Mouse (Mus musculus): ENCODE measurements at regions not wholly inside any gene's neighbourhood (a gene's known extent, or its start where the extent isn't known, plus 50 kb on each side); places are given as distances from the start of the nearest gene placed in this dataset.

GRCm38 (mm10) chr3:39062415-39062814, 175.7 kb downstream of the Fat4 start:
- Histone ChIP-seq H3K27ac (ENCODE audit: insufficient read depth, low read depth) (no peak overlapping the region), H3K27me3 (replicated peaks) (no peaks in the 10 kb centered on the region), H3K9ac (ENCODE audit: insufficient read depth, low read depth) (no peak overlapping the region), H3K4me1 (ENCODE audit: control insufficient read depth in 1 of 2, insufficient read depth in 2 of 2) (no peaks in the 10 kb centered on the region), H3K36me3 (replicated peaks in 1 of 2; ENCODE audit: control insufficient read depth in 1 of 2, insufficient read depth in 1 of 2, low read length in 1 of 2) (no peaks in the 10 kb centered on the region), H3K4me2 (ENCODE audit: insufficient read depth, low read depth, poor library complexity, severe bottlenecking) (no peak overlapping the region), H3K9me3 (replicated peaks; ENCODE audit: low read length) (no peaks in the 10 kb centered on the region), H3K4me3 (replicated peaks in 1 of 3; ENCODE audit: low read depth in 2 of 3, low read length in 2 of 3, poor library complexity in 1 of 3) (no peak overlapping the region), H3K79me2 (replicated peaks; ENCODE audit: control insufficient read depth, extremely low read depth, insufficient read depth, poor library complexity, severe bottlenecking) (no peaks in the 10 kb centered on the region)
- in situ Hi-C loops (cut with MboI; ENCODE audit: low pct_ligation_motif_present, low pct_unique_long_range_greater_than_20kb, low sequenced_read_pairs) (no loop called here), dilution Hi-C loops (cut with MboI; ENCODE audit: extremely low pct_ligation_motif_present, extremely low pct_unique_long_range_greater_than_20kb, low sequenced_read_pairs) (no loop called here)
- DNase-seq (ENCODE audit: extremely low read depth), result no peak
- TF ChIP-seq SMC3 (IDR thresholded peaks at IDR 0.05; ENCODE audit: low read depth, low read length), result no peak
- no peak for TF ChIP-seq TBP (conservative IDR thresholded peaks at IDR 0.05; ENCODE audit: low read depth, low read length)
- no peak for TF ChIP-seq IRF4 (IDR thresholded peaks at IDR 0.05; ENCODE audit: low read depth, low read length)
- no peak for TF ChIP-seq KAT2A (IDR thresholded peaks at IDR 0.05; ENCODE audit: insufficient replicate concordance, low read length)
- no peak for TF ChIP-seq MAX (IDR thresholded peaks at IDR 0.05; ENCODE audit: low read length)
- TF ChIP-seq POLR2A (IDR thresholded peaks at IDR 0.05; ENCODE audit: low read depth, low read length), result no peak
- TF ChIP-seq ZMIZ1 (IDR thresholded peaks at IDR 0.05; ENCODE audit: low read depth, low read length), result no peak
- no peak for TF ChIP-seq NRF1 (IDR thresholded peaks at IDR 0.05; ENCODE audit: low read depth, low read length)
- no peak for TF ChIP-seq USF1 (IDR thresholded peaks at IDR 0.05; ENCODE audit: low read depth, low read length)
- no peak for TF ChIP-seq NELFE (IDR thresholded peaks at IDR 0.05; ENCODE audit: low read depth, low read length)
- TF ChIP-seq RCOR1 (conservative IDR thresholded peaks at IDR 0.05; ENCODE audit: low read depth, low read length), result no peak
- TF ChIP-seq MAFK (IDR thresholded peaks at IDR 0.05; ENCODE audit: insufficient replicate concordance, low read length), result no peak

DNA sequence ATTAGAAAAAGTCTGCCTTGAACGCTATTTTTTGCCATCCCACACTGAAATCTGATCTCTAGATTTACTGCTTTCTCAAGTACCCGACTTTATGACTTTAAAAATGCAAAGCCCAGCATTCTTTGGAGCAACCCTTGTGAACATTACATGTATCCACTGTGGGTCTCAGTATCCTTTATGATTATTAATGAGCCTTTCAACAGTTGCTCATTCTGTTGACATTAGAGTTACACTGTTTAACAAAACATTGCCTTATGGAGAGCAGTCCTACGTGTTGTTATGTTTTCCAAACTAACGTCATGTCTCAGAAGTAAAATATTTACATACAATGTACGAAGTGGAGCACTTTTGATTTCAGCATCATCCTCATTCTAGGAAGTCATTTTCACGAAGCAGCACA, 178.7 kb downstream of the Fat4 start:
- no peaks in the 10 kb centered on the region for H3K4me1 ChIP-seq (ENCODE audit: control insufficient read depth in 1 of 2, insufficient read depth in 2 of 2)
- H3K4me2 ChIP-seq (ENCODE audit: insufficient read depth, low read depth, poor library complexity, severe bottlenecking), result no peak overlapping the region
- in situ Hi-C loops (cut with MboI; ENCODE audit: low pct_ligation_motif_present, low pct_unique_long_range_greater_than_20kb, low sequenced_read_pairs), result no loop called here
- no peaks in the 10 kb centered on the region for H3K27me3 ChIP-seq (replicated peaks)
- H3K79me2 ChIP-seq (replicated peaks; ENCODE audit: control insufficient read depth, extremely low read depth, insufficient read depth, poor library complexity, severe bottlenecking), result no peaks in the 10 kb centered on the region
- H3K9me3 ChIP-seq (replicated peaks; ENCODE audit: low read length), result no peaks in the 10 kb centered on the region
- TF ChIP-seq POLR2AphosphoS2 (IDR thresholded peaks at IDR 0.05; ENCODE audit: low read depth, low read length), result no peak
- TF ChIP-seq CHD2 (IDR thresholded peaks at IDR 0.05; ENCODE audit: low read length), result no peak
- TF ChIP-seq ETS1 (conservative IDR thresholded peaks at IDR 0.05; ENCODE audit: low read depth, low read length), result no peak
- no peak for TF ChIP-seq MAFK (IDR thresholded peaks at IDR 0.05; ENCODE audit: insufficient replicate concordance, low read length)
- no peak for TF ChIP-seq USF1 (IDR thresholded peaks at IDR 0.05; ENCODE audit: low read depth, low read length)
- TF ChIP-seq KAT2A (IDR thresholded peaks at IDR 0.05; ENCODE audit: insufficient replicate concordance, low read length), result no peak
- TF ChIP-seq TBP (conservative IDR thresholded peaks at IDR 0.05; ENCODE audit: low read depth, low read length), result no peak
- no peak for TF ChIP-seq SMC3 (IDR thresholded peaks at IDR 0.05; ENCODE audit: low read depth, low read length)
- TF ChIP-seq RAD21 (IDR thresholded peaks at IDR 0.05; ENCODE audit: low read depth, low read length), result no peak
- TF ChIP-seq E2F4 (IDR thresholded peaks at IDR 0.05; ENCODE audit: insufficient replicate concordance, low read depth, low read length), result no peak
- TF ChIP-seq MAZ (IDR thresholded peaks at IDR 0.05; ENCODE audit: low read depth, low read length), result no peak
- no peak overlapping the region for H3K9ac ChIP-seq (ENCODE audit: insufficient read depth, low read depth)
- no peak overlapping the region for H3K27ac ChIP-seq (ENCODE audit: insufficient read depth, low read depth)
- H3K4me3 ChIP-seq (replicated peaks in 1 of 3; ENCODE audit: low read depth in 2 of 3, low read length in 2 of 3, poor library complexity in 1 of 3), result no peak overlapping the region
- dilution Hi-C loops (cut with MboI; ENCODE audit: extremely low pct_ligation_motif_present, extremely low pct_unique_long_range_greater_than_20kb, low sequenced_read_pairs), result no loop called here
- H3K36me3 ChIP-seq (replicated peaks in 1 of 2; ENCODE audit: control insufficient read depth in 1 of 2, insufficient read depth in 1 of 2, low read length in 1 of 2), result no peaks in the 10 kb centered on the region
- no peak for DNase-seq (ENCODE audit: extremely low read depth)
